Mouse (Mus musculus) liver, embryonic 11.5 days (tissue): ENCODE data around the gene Egfl7. TPM values are rescaled to one million over a fixed set of nuclear protein-coding genes. Genes with fewer than 3 reads are reported as not detected.

Experiments
- ATAC-seq: fragments of 200-750 bp; cut with Nextera tagmentation; replicated peaks from 2 replicates; pipeline ENCODE4 v1.8.0; 2017; ENCODE audit warnings: moderate number of reproducible peaks, mild to moderate bottlenecking, moderate TSS enrichment, moderate library complexity; ENCODE audit not compliant: low FRiP score
- DNase-seq: peaks from one replicate; pipeline ENCODE4 v3.0.0-alpha.2; 2017; ENCODE audit warnings: low spot score
- H3K27ac ChIP-seq: fragments of 300-500 bp; sonication (generic); 2 replicates; pipeline ENCODE4 v1.5.1; 2014; ENCODE audit warnings: mild to moderate bottlenecking, low read depth, low read length, control low read depth
- H3K27me3 ChIP-seq: fragments of 300-500 bp; sonication (generic); replicated peaks from 2 replicates; pipeline ENCODE4 v1.6.1; 2014; ENCODE audit warnings: low read length, mixed read lengths; ENCODE audit not compliant: control insufficient read depth, insufficient read depth
- H3K36me3 ChIP-seq: fragments of 300-500 bp; sonication (generic); 2 replicates; pipeline ENCODE4 v1.6.1; 2014; ENCODE audit warnings: mild to moderate bottlenecking, low read length, moderate library complexity, mixed read lengths; ENCODE audit not compliant: control insufficient read depth, insufficient read depth
- H3K4me1 ChIP-seq: fragments of 300-500 bp; sonication (generic); replicated peaks from 2 replicates; pipeline ENCODE4 v1.6.1; 2014; ENCODE audit warnings: low read length, mixed read lengths; ENCODE audit not compliant: control insufficient read depth, insufficient read depth
- H3K4me2 ChIP-seq: fragments of 300-500 bp; sonication (generic); 2 replicates; pipeline ENCODE4 v1.6.1; 2014; ENCODE audit warnings: mild to moderate bottlenecking, control low read depth, moderate library complexity
- H3K4me3 ChIP-seq: fragments of 300-500 bp; sonication (generic); 2 replicates; pipeline ENCODE4 v1.5.1; 2014; ENCODE audit warnings: low read depth, low read length, control low read depth
- H3K9ac ChIP-seq: fragments of 300-500 bp; sonication (generic); 2 replicates; pipeline ENCODE4 v1.6.1; 2014; ENCODE audit warnings: low read depth, low read length, control low read depth
- H3K9me3 ChIP-seq: fragments of 300-500 bp; sonication (generic); 2 replicates; pipeline ENCODE4 v1.6.1; 2016; ENCODE audit warnings: low read length, inconsistent platforms, mixed read lengths; ENCODE audit not compliant: control insufficient read depth
- WGBS: fragments of 180-500 bp; shearing (Covaris S2); extraction: QIAGEN DNeasy Blood & Tissue Kit; methylation state at CpG from one replicate; pipeline ENCODE4 v1.1.7; 2014; 5-methylcytosine and 5-hydroxymethylcytosine counted together
- polyA plus RNA-seq: library from polyadenylated mRNA; unstranded; fragments of >200 nt; fragmentation: Nextera tagmentation; extraction: Ambion mirVana; gene quantifications from 2 replicates; pipeline ENCODE4 v1.2.1, GENCODE M21; 2014

Gene Egfl7
- polyA plus RNA-seq, 1 experiment from 2014 or later: 181 TPM

GRCm38 (mm10) chr2:26605331-26605730, 25.5 kb downstream of the Egfl7 start:
- H3K36me3 ChIP-seq: no peaks in the 10 kb centered on the region
- WGBS: 83% methylated on average over 8 of the region's 8 CpGs
- 0 out of 2 replicates have a peak, but pooled peaks cover 3% of the 10 kb centered on the region for H3K27me3 ChIP-seq
- no peaks in the 10 kb centered on the region for H3K9me3 ChIP-seq
- H3K27ac ChIP-seq: no peak overlapping the region
- no peak overlapping the region for H3K4me2 ChIP-seq
- H3K4me3 ChIP-seq: no peak overlapping the region
- DNase-seq (no peak), ATAC-seq (no peak)
- no peak overlapping the region for H3K9ac ChIP-seq
- H3K4me1 ChIP-seq: peaks cover 13% of the 10 kb centered on the region

- H3K27me3 ChIP-seq: 0 out of 2 replicates have a peak, but pooled peaks cover 3% of the 10 kb centered on the region
- H3K4me3 ChIP-seq: no peak overlapping the region
- H3K36me3 ChIP-seq: no peaks in the 10 kb centered on the region
- H3K4me1 ChIP-seq: peaks cover 8% of the 10 kb centered on the region
- WGBS: 58% methylated on average over 3 of the region's 3 CpGs
- H3K9ac ChIP-seq: no peak overlapping the region
- no peak overlapping the region for H3K27ac ChIP-seq
- ATAC-seq (no peak), DNase-seq (no peak)
- H3K9me3 ChIP-seq: no peaks in the 10 kb centered on the region
- H3K4me2 ChIP-seq: no peak overlapping the region
Measured at GRCm38 (mm10) chr2:26606579-26606978, 26.8 kb downstream of the Egfl7 start.

GRCm38 (mm10) chr2:26607056-26607910, 27.5 kb downstream of the Egfl7 start:
- ATAC-seq: no peak
- WGBS: 58% methylated on average over 6 of the region's 6 CpGs

GRCm38 (mm10) chr2:26608781-26609180, 29.0 kb downstream of the Egfl7 start:
- H3K4me2 ChIP-seq: no peak overlapping the region
- no peak overlapping the region for H3K27ac ChIP-seq
- H3K36me3 ChIP-seq: no peaks in the 10 kb centered on the region
- H3K27me3 ChIP-seq: 0 out of 2 replicates have a peak, but pooled peaks cover 3% of the 10 kb centered on the region
- no peak overlapping the region for H3K9ac ChIP-seq
- no peak for DNase-seq
- no peak overlapping the region for H3K4me3 ChIP-seq
- peaks cover 2% of the 10 kb centered on the region; the same call in 1 of the 2 replicates for H3K4me1 ChIP-seq
- no peaks in the 10 kb centered on the region for H3K9me3 ChIP-seq
- no peak for ATAC-seq

More at GRCm38 (mm10) chr2:26607056-26607910, 27.5 kb downstream of the Egfl7 start:
- H3K9me3 ChIP-seq: no peaks in the 10 kb centered on the region
- H3K36me3 ChIP-seq: no peaks in the 10 kb centered on the region
- H3K4me1 ChIP-seq: peaks cover 8% of the 10 kb centered on the region
- no peak for DNase-seq
- H3K27me3 ChIP-seq: 0 out of 2 replicates have a peak, but pooled peaks cover 3% of the 10 kb centered on the region
- H3K4me2 ChIP-seq: no peak overlapping the region
- H3K4me3 ChIP-seq: no peak overlapping the region
- no peak overlapping the region for H3K27ac ChIP-seq
- no peak overlapping the region for H3K9ac ChIP-seq

- Histone ChIP-seq H3K27me3 (0 out of 2 replicates have a peak, but pooled peaks cover 3% of the 10 kb centered on the region), H3K36me3 (no peaks in the 10 kb centered on the region), H3K4me2 (no peak overlapping the region), H3K9ac (no peak overlapping the region), H3K4me1 (peaks cover 2% of the 10 kb centered on the region; the same call in 1 of the 2 replicates), H3K27ac (no peak overlapping the region), H3K4me3 (no peak overlapping the region), H3K9me3 (no peaks in the 10 kb centered on the region)
- DNase-seq (no peak), ATAC-seq (no peak)
Measured at GRCm38 (mm10) chr2:26609261-26609661, 29.4 kb downstream of the Egfl7 start.

GRCm38 (mm10) chr2:26610526-26610925, 30.7 kb downstream of the Egfl7 start:
- WGBS: 85% methylated on average over 3 of the region's 3 CpGs
- Histone ChIP-seq H3K27me3 (0 out of 2 replicates have a peak, but pooled peaks cover 3% of the 10 kb centered on the region), H3K36me3 (no peaks in the 10 kb centered on the region), H3K4me2 (no peak overlapping the region), H3K4me1 (peaks cover 2% of the 10 kb centered on the region; the same call in 1 of the 2 replicates), H3K9me3 (no peaks in the 10 kb centered on the region), H3K4me3 (no peak overlapping the region), H3K27ac (no peak overlapping the region), H3K9ac (no peak overlapping the region)
- ATAC-seq (no peak), DNase-seq (no peak)

GRCm38 (mm10) chr2:26611054-26611453, 31.2 kb downstream of the Egfl7 start:
- no peaks in the 10 kb centered on the region for H3K9me3 ChIP-seq
- no peak for ATAC-seq
- no peak overlapping the region for H3K4me3 ChIP-seq
- H3K4me1 ChIP-seq: peaks cover 2% of the 10 kb centered on the region; the same call in 1 of the 2 replicates
- no peak overlapping the region for H3K4me2 ChIP-seq
- no peak overlapping the region for H3K27ac ChIP-seq
- no peak for DNase-seq
- H3K27me3 ChIP-seq: 0 out of 2 replicates have a peak, but pooled peaks cover 3% of the 10 kb centered on the region
- H3K36me3 ChIP-seq: no peaks in the 10 kb centered on the region
- H3K9ac ChIP-seq: no peak overlapping the region

- H3K4me1 ChIP-seq: no peaks in the 10 kb centered on the region
- no peak overlapping the region for H3K4me3 ChIP-seq
- ATAC-seq (no peak), DNase-seq (no peak)
- H3K9ac ChIP-seq: no peak overlapping the region
- H3K27me3 ChIP-seq: 0 out of 2 replicates have a peak, but pooled peaks cover 3% of the 10 kb centered on the region
- H3K27ac ChIP-seq: no peak overlapping the region
- H3K4me2 ChIP-seq: no peak overlapping the region
- no peaks in the 10 kb centered on the region for H3K36me3 ChIP-seq
- no peaks in the 10 kb centered on the region for H3K9me3 ChIP-seq
Measured at GRCm38 (mm10) chr2:26611896-26612295, 32.1 kb downstream of the Egfl7 start.

- H3K4me3 ChIP-seq: no peak overlapping the region
- H3K36me3 ChIP-seq: no peaks in the 10 kb centered on the region
- H3K9ac ChIP-seq: no peak overlapping the region
- no peaks in the 10 kb centered on the region for H3K4me1 ChIP-seq
- H3K27me3 ChIP-seq: no peaks in the 10 kb centered on the region
- H3K4me2 ChIP-seq: no peak overlapping the region
- ATAC-seq: no peak
- no peak overlapping the region for H3K27ac ChIP-seq
- DNase-seq: no peak
- 73% methylated on average over 5 of the region's 5 CpGs for WGBS
- H3K9me3 ChIP-seq: no peaks in the 10 kb centered on the region
Measured at GRCm38 (mm10) chr2:26614903-26615302, 35.1 kb downstream of the Egfl7 start.
